Mouse (Mus musculus) layer of hippocampus, postnatal 25 days (tissue): Measurements from ENCODE around the gene Nipal1. TPM values are rescaled to one million over a fixed set of nuclear protein-coding genes. Genes with fewer than 3 reads are reported as not detected.

Source experiments
- total RNA-seq, 2 experiments: library from RNA; stranded (reverse); gene quantifications; 2 replicates each; pipeline ENCODE4 v1.2.3; 2021

The Nipal1 gene
- total RNA-seq, 2 experiments from 2014 or later, result not detected

Other genes starting within 250 kb of the Nipal1 start
- not detected for gene Corin, start 143.3 kb upstream of the Nipal1 start, total RNA-seq
- 10 to 100 TPM; 12.2 to 18.5 TPM for gene Nfxl1, start 88.1 kb upstream of the Nipal1 start, total RNA-seq
- gene Zar1, start 66.5 kb upstream of the Nipal1 start, total RNA-seq, result under 1 TPM; 0.35 to 0.37 TPM
- gene Gm5868, start 60.2 kb upstream of the Nipal1 start, total RNA-seq, result under 1 TPM; 0.33 to 0.34 TPM
- not detected for gene Cnga1, start 3.5 kb upstream of the Nipal1 start, total RNA-seq
- under 1 TPM in 1 of 2 experiments, not detected in 1; 0.14 TPM for gene Txk, start 105.0 kb downstream of the Nipal1 start, total RNA-seq
- gene Tec, start 220.7 kb downstream of the Nipal1 start, total RNA-seq, result 1 to 10 TPM in 1 of 2 experiments, under 1 TPM in 1; 0.94 to 1.4 TPM